Mouse (Mus musculus) neural tube, embryonic 13.5 days (tissue): Measurements from ENCODE around the gene Tekt5. TPM values are rescaled to one million over a fixed set of nuclear protein-coding genes. Genes with fewer than 3 reads are reported as not detected.

Source experiments
- ATAC-seq: fragments of 200-750 bp; cut with Nextera tagmentation; 2 replicates; pipeline ENCODE4 v1.8.0; 2017; ENCODE audit warnings: low read depth, mild to moderate bottlenecking, moderate TSS enrichment, moderate library complexity
- H3K27ac ChIP-seq: fragments of 300-500 bp; sonication (generic); replicated peaks from 2 replicates; pipeline ENCODE4 v1.5.1; 2015; ENCODE audit warnings: moderate library complexity, mild to moderate bottlenecking, inconsistent platforms
- H3K27me3 ChIP-seq: fragments of 300-500 bp; sonication (generic); 2 replicates; pipeline ENCODE4 v1.6.1; 2015; ENCODE audit warnings: mild to moderate bottlenecking, inconsistent platforms
- H3K36me3 ChIP-seq: fragments of 300-500 bp; sonication (generic); 2 replicates; pipeline ENCODE4 v1.6.1; 2015; ENCODE audit warnings: mild to moderate bottlenecking, inconsistent platforms
- H3K4me1 ChIP-seq: fragments of 300-500 bp; sonication (generic); replicated peaks from 2 replicates; pipeline ENCODE4 v1.6.1; 2015; ENCODE audit warnings: inconsistent platforms
- H3K4me2 ChIP-seq: fragments of 300-500 bp; sonication (generic); 2 replicates; pipeline ENCODE4 v1.6.1; 2015; ENCODE audit warnings: inconsistent platforms, mild to moderate bottlenecking, moderate library complexity
- H3K4me3 ChIP-seq: fragments of 300-500 bp; sonication (generic); 2 replicates; pipeline ENCODE4 v1.5.1; 2015; ENCODE audit warnings: mild to moderate bottlenecking, inconsistent platforms
- H3K9ac ChIP-seq: fragments of 300-500 bp; sonication (generic); 2 replicates; pipeline ENCODE4 v1.6.1; 2015; ENCODE audit warnings: moderate library complexity, mild to moderate bottlenecking, inconsistent platforms
- H3K9me3 ChIP-seq: fragments of 300-500 bp; sonication (generic); 2 replicates; pipeline ENCODE4 v1.6.1; 2016; ENCODE audit warnings: inconsistent platforms
- WGBS: fragments of 180-500 bp; shearing (Covaris S2); methylation state at CpG from one replicate; pipeline ENCODE4 v1.1.7; 2015; 5-methylcytosine and 5-hydroxymethylcytosine counted together
- polyA plus RNA-seq: library from polyadenylated mRNA; unstranded; fragments of >200 nt; fragmentation: Nextera tagmentation; extraction: Ambion mirVana; gene quantifications from 2 replicates; pipeline ENCODE4 v1.2.1, GENCODE M21; 2015

The Tekt5 gene
- polyA plus RNA-seq, 1 experiment from 2014 or later = 5.7 TPM

DNA sequence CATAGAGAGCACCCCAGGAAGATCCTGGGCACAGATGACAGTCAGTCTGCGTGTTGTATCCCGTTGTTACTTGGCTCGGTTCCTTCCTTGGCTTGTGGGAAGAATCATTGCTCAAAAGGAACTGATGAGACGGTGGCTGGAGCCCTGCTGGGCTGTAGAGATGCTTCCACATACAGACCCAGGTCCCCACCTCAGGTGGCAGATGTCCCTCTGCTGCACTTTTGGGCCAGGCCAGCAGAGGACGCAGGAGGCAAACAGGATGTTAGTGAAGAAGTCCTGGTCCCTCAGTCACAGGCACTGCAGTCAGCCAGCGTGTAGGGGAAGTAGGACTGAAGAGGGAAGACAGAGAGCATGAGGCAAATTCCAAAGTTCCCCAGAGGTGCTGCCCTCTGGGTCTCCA, 20.7 kb upstream of the Tekt5 start:
- 72% methylated on average over 6 of the region's 6 CpGs for WGBS
- peaks cover 16% of the 10 kb centered on the region for H3K4me1 ChIP-seq
- ATAC-seq = no peak
- H3K27ac ChIP-seq = no peak overlapping the region
- H3K36me3 ChIP-seq = peaks cover 75% of the 10 kb centered on the region
- no peak overlapping the region for H3K4me3 ChIP-seq
- H3K9ac ChIP-seq = no peak overlapping the region
- no peaks in the 10 kb centered on the region for H3K9me3 ChIP-seq
- no peak overlapping the region for H3K4me2 ChIP-seq
- no peaks in the 10 kb centered on the region for H3K27me3 ChIP-seq

- H3K4me3 ChIP-seq = peak within 1 kb of the TSS; percentile 58
- ATAC-seq = peak; percentile 98
- H3K9ac ChIP-seq = peak within 1 kb of the TSS; percentile 79
- peaks cover 36% of the 10 kb centered on the region for H3K36me3 ChIP-seq
- peaks cover 17% of the 10 kb centered on the region for H3K4me1 ChIP-seq
- 3% methylated on average over 56 of the region's 56 CpGs for WGBS
- peak within 1 kb of the TSS; percentile 72 for H3K4me2 ChIP-seq
- peak within 1 kb of the TSS; percentile 94 for H3K27ac ChIP-seq
- H3K27me3 ChIP-seq = peaks cover 11% of the 10 kb centered on the region; the same call in 1 of the 2 replicates
- H3K9me3 ChIP-seq = no peaks in the 10 kb centered on the region
Observed at GRCm38 (mm10) chr16:10411764-10412746, 16.8 kb upstream of the Tekt5 start, which contains the start of gene Nubp1. TSS of gene Nubp1 (plus strand) at chr16:10411948.

DNA sequence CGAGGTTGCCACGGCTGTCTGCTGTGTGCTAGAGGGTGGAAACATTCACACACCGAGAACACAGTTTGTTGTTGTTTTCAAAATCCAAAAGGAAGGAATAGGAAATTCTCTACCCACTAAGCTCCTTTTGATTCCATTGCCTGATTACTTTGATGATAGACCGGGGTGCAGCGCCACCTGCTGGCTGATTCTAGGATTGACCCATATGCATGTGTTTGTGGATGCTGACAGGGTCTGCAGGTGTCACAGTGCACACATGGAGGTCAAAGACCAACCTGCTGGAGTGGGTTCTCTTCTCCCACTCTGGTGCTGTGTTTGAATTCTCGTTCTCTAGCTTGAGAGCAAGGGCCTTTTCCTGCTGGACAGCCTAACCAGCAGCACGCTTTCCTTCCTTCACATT, 3.9 kb upstream of the Tekt5 start:
- Histone ChIP-seq H3K4me1 (peaks cover 8% of the 10 kb centered on the region), H3K27me3 (peaks cover 23% of the 10 kb centered on the region), H3K9me3 (no peaks in the 10 kb centered on the region), H3K27ac (no peak overlapping the region), H3K4me2 (no peak overlapping the region), H3K36me3 (no peaks in the 10 kb centered on the region), H3K4me3 (no peak overlapping the region), H3K9ac (no peak overlapping the region)
- no peak for ATAC-seq
- WGBS = 31% methylated on average over 7 of the region's 7 CpGs

DNA sequence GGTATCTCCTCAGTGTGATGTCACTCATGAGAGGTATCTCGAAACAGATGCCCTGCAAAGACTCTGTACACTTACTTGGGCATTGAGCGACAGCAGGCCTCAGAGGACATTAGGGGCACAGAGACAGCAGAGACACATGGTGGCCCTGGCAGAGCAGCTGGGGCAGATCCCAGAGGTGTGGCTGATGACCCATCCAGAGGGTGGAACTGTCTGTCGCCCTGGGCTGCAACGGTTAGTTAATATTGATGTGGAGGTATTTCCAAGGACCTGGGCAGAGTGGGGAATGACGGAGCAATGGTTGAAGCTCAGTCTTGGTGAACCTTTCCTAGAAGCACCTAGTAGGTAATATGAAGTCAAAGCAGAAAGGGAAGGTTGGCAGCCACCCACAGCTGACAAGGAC, 3.5 kb upstream of the Tekt5 start:
- H3K9ac ChIP-seq = no peak overlapping the region
- 72% methylated on average over 5 of the region's 5 CpGs for WGBS
- ATAC-seq = 0 out of 2 replicates have a peak, but pooled peaks have one; percentile 36
- peaks cover 27% of the 10 kb centered on the region for H3K27me3 ChIP-seq
- H3K9me3 ChIP-seq = no peaks in the 10 kb centered on the region
- no peak overlapping the region for H3K4me3 ChIP-seq
- H3K4me2 ChIP-seq = no peak overlapping the region
- H3K27ac ChIP-seq = no peak overlapping the region
- H3K4me1 ChIP-seq = peaks cover 8% of the 10 kb centered on the region
- H3K36me3 ChIP-seq = no peaks in the 10 kb centered on the region

DNA sequence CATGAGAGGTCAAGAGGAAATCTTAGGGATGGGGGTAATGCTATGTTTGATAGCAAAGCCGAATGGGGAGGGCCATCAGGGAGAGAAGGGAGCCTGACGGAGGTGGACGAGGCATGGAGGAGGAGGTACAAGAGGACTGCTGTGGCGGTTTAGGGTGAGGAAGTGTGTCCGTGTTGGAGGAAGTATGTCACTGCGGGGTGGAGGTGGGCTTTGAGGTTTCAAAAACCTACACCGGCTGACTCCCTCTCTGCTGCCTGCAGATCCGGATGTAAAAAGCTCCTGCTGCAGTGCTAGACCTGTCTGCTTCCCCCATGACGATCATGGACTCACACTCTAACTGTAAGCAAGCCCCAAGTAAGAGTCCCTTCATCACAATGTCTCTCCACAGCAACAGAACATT, 2.7 kb downstream of the Tekt5 start:
- Histone ChIP-seq H3K4me2 (no peak overlapping the region), H3K27ac (no peak overlapping the region)
- 88% methylated on average over 9 of the region's 9 CpGs for WGBS

GRCm38 (mm10) chr16:10388634-10389365, 6.5 kb downstream of the Tekt5 start:
- H3K27me3 ChIP-seq = peaks cover 2% of the 10 kb centered on the region
- WGBS = 92% methylated on average over 6 of the region's 6 CpGs

More for the DNA sequence above, 2.7 kb downstream of the Tekt5 start:
- Histone ChIP-seq H3K4me3 (no peak overlapping the region), H3K27me3 (peaks cover 28% of the 10 kb centered on the region), H3K9ac (no peak overlapping the region), H3K36me3 (no peaks in the 10 kb centered on the region), H3K9me3 (no peaks in the 10 kb centered on the region), H3K4me1 (peaks cover 8% of the 10 kb centered on the region)
- no peak for ATAC-seq

DNA sequence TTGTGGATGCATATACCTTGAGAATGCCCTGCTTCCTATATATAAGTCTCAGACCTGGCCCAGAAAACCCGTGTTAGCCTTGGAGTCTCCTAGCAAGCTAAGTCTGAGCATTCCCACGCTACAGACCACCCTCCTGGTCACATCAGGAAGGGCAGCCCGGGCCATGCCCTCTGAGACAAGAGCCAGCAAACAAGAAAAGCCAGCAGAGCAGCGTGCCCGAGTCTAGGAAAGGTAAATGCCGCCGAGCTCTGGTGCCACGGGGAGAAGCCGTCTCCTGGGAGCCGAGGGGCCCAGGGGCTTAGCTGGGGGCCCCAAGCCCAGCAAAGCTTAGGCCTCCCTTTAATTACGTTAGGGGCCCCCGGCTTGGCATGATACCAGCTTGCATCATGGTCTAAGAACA, 10.0 kb downstream of the Tekt5 start:
- ATAC-seq = no peak
- H3K27me3 ChIP-seq = no peaks in the 10 kb centered on the region
- H3K36me3 ChIP-seq = no peaks in the 10 kb centered on the region
- H3K9me3 ChIP-seq = no peaks in the 10 kb centered on the region
- H3K27ac ChIP-seq = no peak overlapping the region
- no peak overlapping the region for H3K4me3 ChIP-seq
- H3K9ac ChIP-seq = no peak overlapping the region
- WGBS = 82% methylated on average over 12 of the region's 12 CpGs
- no peaks in the 10 kb centered on the region for H3K4me1 ChIP-seq
- no peak overlapping the region for H3K4me2 ChIP-seq

More at GRCm38 (mm10) chr16:10388634-10389365, 6.5 kb downstream of the Tekt5 start:
- H3K4me1 ChIP-seq = no peaks in the 10 kb centered on the region
- no peaks in the 10 kb centered on the region for H3K9me3 ChIP-seq
- no peak overlapping the region for H3K9ac ChIP-seq
- H3K27ac ChIP-seq = no peak overlapping the region
- no peaks in the 10 kb centered on the region for H3K36me3 ChIP-seq
- ATAC-seq = no peak
- H3K4me2 ChIP-seq = no peak overlapping the region
- no peak overlapping the region for H3K4me3 ChIP-seq

- Histone ChIP-seq H3K36me3 (no peaks in the 10 kb centered on the region), H3K9me3 (no peaks in the 10 kb centered on the region), H3K4me1 (no peaks in the 10 kb centered on the region), H3K27ac (no peak overlapping the region), H3K4me3 (no peak overlapping the region), H3K9ac (no peak overlapping the region), H3K4me2 (no peak overlapping the region; the same call in 1 of the 2 replicates), H3K27me3 (no peaks in the 10 kb centered on the region)
- ATAC-seq = no peak
- 70% methylated on average over 3 of the region's 3 CpGs for WGBS
Observed at GRCm38 (mm10) chr16:10384544-10384943, 10.7 kb downstream of the Tekt5 start.

DNA sequence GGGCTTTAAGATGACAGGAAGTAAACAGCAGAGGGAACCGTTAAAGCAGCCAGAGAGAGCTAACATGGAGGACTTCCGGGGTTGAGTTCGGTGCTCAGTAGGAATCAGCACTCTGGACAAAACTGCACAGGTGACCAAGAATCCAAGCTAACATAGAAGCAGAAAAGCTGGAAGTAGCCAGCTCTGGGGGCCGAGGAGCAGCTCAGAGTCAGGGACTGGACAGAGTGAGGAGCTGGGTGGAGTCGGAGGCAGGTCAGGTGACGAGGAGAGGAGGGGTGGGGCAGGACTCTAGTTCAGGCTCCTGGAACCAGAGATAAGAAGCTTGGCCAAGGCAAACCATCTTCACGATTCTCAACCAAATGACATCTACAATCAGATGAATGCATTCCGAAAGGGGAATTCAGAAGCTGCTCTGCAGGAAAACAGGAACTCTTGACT, 11.2 kb downstream of the Tekt5 start:
- Histone ChIP-seq H3K4me3 (no peak overlapping the region), H3K9me3 (no peaks in the 10 kb centered on the region), H3K27ac (no peak overlapping the region), H3K9ac (no peak overlapping the region), H3K4me2 (peak overlapping the region; percentile 21), H3K36me3 (no peaks in the 10 kb centered on the region), H3K4me1 (no peaks in the 10 kb centered on the region), H3K27me3 (no peaks in the 10 kb centered on the region)
- 37% methylated on average over 8 of the region's 8 CpGs for WGBS
- ATAC-seq = no peak

DNA sequence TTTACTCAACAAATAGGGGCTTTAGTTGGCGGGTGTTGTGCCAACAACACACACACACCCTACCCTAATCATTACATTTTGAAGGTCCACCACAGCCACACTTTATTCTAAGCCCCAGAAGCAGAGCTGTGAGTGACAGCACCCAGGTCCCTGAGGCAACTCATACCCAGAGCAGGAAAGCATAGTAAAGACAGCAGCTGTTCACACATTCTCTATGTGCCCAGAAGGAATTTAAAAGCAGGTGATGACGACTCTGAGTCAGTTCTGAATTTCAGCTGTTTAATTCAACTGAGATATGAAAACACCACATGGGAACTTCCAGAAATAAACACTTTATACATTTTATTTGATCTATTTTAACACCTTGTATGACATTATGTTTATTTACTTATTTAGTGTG, 15.8 kb downstream of the Tekt5 start:
- H3K9me3 ChIP-seq = no peaks in the 10 kb centered on the region
- 76% methylated on average over 2 of the region's 2 CpGs for WGBS
- H3K27me3 ChIP-seq = no peaks in the 10 kb centered on the region
- ATAC-seq = no peak
- H3K4me2 ChIP-seq = no peak overlapping the region
- no peak overlapping the region for H3K4me3 ChIP-seq
- no peaks in the 10 kb centered on the region for H3K36me3 ChIP-seq
- peaks cover 4% of the 10 kb centered on the region for H3K4me1 ChIP-seq
- no peak overlapping the region for H3K27ac ChIP-seq
- H3K9ac ChIP-seq = no peak overlapping the region

GRCm38 (mm10) chr16:10377286-10377685, 18.0 kb downstream of the Tekt5 start:
- 56% methylated on average over 1 of the region's 1 CpGs for WGBS
- no peak overlapping the region for H3K27ac ChIP-seq
- H3K4me2 ChIP-seq = no peak overlapping the region
- ATAC-seq = no peak
- H3K36me3 ChIP-seq = no peaks in the 10 kb centered on the region
- peaks cover 9% of the 10 kb centered on the region for H3K4me1 ChIP-seq
- no peaks in the 10 kb centered on the region for H3K27me3 ChIP-seq
- no peaks in the 10 kb centered on the region for H3K9me3 ChIP-seq
- no peak overlapping the region for H3K4me3 ChIP-seq
- H3K9ac ChIP-seq = no peak overlapping the region
